Mouse (Mus musculus) kidney, postnatal 0 days (tissue): ENCODE data around the gene Nudt2. TPM values are rescaled to one million over a fixed set of nuclear protein-coding genes. Genes with fewer than 3 reads are reported as not detected.
A peak's percentile ranks its signal among the peaks of the same experiment; 100 is the strongest.

Experiments
- ATAC-seq: fragments of 200-750 bp; cut with Nextera tagmentation; replicated peaks from 2 replicates; pipeline ENCODE4 v1.8.0; 2017; ENCODE audit warnings: low read depth, moderate number of reproducible peaks, moderate TSS enrichment, moderate library complexity; ENCODE audit not compliant: low FRiP score
- DNase-seq: peaks from one replicate; pipeline ENCODE4 v3.0.0-alpha.2; 2016; ENCODE audit warnings: low spot score
- H3K27ac ChIP-seq: fragments of 300-500 bp; sonication (generic); 2 replicates; pipeline ENCODE4 v1.5.1; 2014; ENCODE audit warnings: mild to moderate bottlenecking
- H3K27me3 ChIP-seq: fragments of 300-500 bp; sonication (generic); 2 replicates; pipeline ENCODE4 v1.6.1; 2014; ENCODE audit warnings: low read length, mixed read lengths; ENCODE audit not compliant: insufficient read depth
- H3K36me3 ChIP-seq: fragments of 300-500 bp; sonication (generic); 2 replicates; pipeline ENCODE4 v1.6.1; 2014; ENCODE audit warnings: low read length, mixed read lengths; ENCODE audit not compliant: insufficient read depth
- H3K4me1 ChIP-seq: fragments of 300-500 bp; sonication (generic); replicated peaks from 2 replicates; pipeline ENCODE4 v1.6.1; 2014; ENCODE audit warnings: antibody characterized with exemption, low read length, mixed read lengths; ENCODE audit not compliant: insufficient read depth
- H3K4me2 ChIP-seq: fragments of 300-500 bp; sonication (generic); 2 replicates; pipeline ENCODE4 v1.6.1; 2014; ENCODE audit warnings: mild to moderate bottlenecking, low read length, moderate library complexity, mixed read lengths
- H3K4me3 ChIP-seq: fragments of 300-500 bp; sonication (generic); replicated peaks from 2 replicates; pipeline ENCODE4 v1.5.1; 2014; ENCODE audit warnings: low read depth, low read length
- H3K9ac ChIP-seq: fragments of 300-500 bp; sonication (generic); 2 replicates; pipeline ENCODE4 v1.6.1; 2014; ENCODE audit warnings: low read depth, low read length
- H3K9me3 ChIP-seq: fragments of 300-500 bp; sonication (generic); replicated peaks from 2 replicates; pipeline ENCODE4 v1.6.1; 2016; ENCODE audit warnings: low read length, inconsistent platforms, mixed read lengths
- CTCF ChIP-seq: IDR thresholded peaks from 2 replicates; pipeline ENCODE4 v1.5.1; 2016; ENCODE audit warnings: antibody characterized with exemption, low read depth, mild to moderate bottlenecking, moderate library complexity
- WGBS: fragments of 180-500 bp; shearing (Covaris S2); extraction: QIAGEN DNeasy Blood & Tissue Kit; methylation state at CpG from one replicate; pipeline ENCODE4 v1.1.7; 2014; 5-methylcytosine and 5-hydroxymethylcytosine counted together
- polyA plus RNA-seq: library from polyadenylated mRNA; unstranded; fragments of >200 nt; fragmentation: Nextera tagmentation; extraction: Ambion mirVana; gene quantifications from 2 replicates; pipeline ENCODE4 v1.2.1, GENCODE M21; 2015

Nudt2 gene
- polyA plus RNA-seq, 1 experiment from 2014 or later: 57.2 TPM

- H3K36me3 ChIP-seq: no peaks in the 10 kb centered on the region
- no peaks in the 10 kb centered on the region for H3K9me3 ChIP-seq
- WGBS: 3% methylated on average over 17 of the region's 17 CpGs
- H3K9ac ChIP-seq: peak overlapping the region; percentile 70
- H3K4me2 ChIP-seq: peak overlapping the region; percentile 66
- H3K27ac ChIP-seq: peak overlapping the region; percentile 26; the same call in 1 of the 2 replicates
- ATAC-seq: no peak
- H3K27me3 ChIP-seq: no peaks in the 10 kb centered on the region
- no peak for TF ChIP-seq CTCF
- DNase-seq: no peak
- 0 out of 2 replicates have a peak, but pooled peaks cover 2% of the 10 kb centered on the region for H3K4me1 ChIP-seq
- H3K4me3 ChIP-seq: peak overlapping the region; percentile 60
Observed at GRCm38 (mm10) chr4:41465287-41465665, 325 bp downstream of the Nudt2 start.

DNA sequence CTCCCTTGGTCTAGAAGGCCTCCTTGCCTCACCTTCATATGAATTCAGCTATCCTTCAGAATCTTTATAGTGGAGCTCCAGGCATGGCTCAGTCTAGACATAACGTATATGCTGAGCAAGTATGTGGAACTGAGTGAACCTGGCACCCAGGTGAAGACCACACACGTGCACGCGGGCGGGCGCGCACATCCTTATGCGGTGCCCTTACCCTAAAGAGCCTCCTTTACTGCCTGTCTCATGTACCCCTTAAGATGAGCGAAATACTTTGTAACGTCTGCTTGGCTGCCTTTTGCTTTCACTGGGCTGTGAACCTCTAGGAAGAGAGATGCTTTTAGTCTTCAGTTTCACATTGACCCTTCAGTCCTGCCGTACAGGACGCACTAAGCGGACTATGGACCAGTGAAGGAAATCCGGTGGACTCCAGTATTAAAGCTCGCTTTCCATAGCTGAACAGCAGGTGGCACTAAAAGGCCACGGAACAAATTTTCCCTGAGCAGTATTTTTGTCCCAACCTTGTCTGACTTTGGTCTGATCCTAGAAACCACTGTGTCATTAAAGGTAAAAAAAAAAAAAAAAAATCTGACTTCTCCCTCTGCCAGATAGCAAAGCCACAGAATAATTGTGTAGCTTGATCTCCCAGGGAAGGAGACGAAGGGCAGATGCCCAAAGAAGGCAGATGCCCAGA lies 3.6 kb downstream of the Nudt2 start:
- Histone ChIP-seq H3K27ac (no peak overlapping the region), H3K27me3 (no peaks in the 10 kb centered on the region), H3K9ac (no peak overlapping the region), H3K4me2 (no peak overlapping the region), H3K4me3 (no peak overlapping the region), H3K36me3 (no peaks in the 10 kb centered on the region), H3K4me1 (0 out of 2 replicates have a peak, but pooled peaks cover 2% of the 10 kb centered on the region), H3K9me3 (no peaks in the 10 kb centered on the region)
- peak; percentile 89 for TF ChIP-seq CTCF
- 56% methylated on average over 17 of the region's 17 CpGs for WGBS
- ATAC-seq (no peak), DNase-seq (peak; percentile 83)

- no peak for DNase-seq
- no peaks in the 10 kb centered on the region for H3K9me3 ChIP-seq
Observed at GRCm38 (mm10) chr4:41469199-41469598, 4.2 kb downstream of the Nudt2 start.

GRCm38 (mm10) chr4:41470051-41470683 lies 5.2 kb downstream of the Nudt2 start:
- no peak for DNase-seq
- Histone ChIP-seq H3K27ac (no peak overlapping the region), H3K36me3 (no peaks in the 10 kb centered on the region), H3K9ac (no peak overlapping the region), H3K4me2 (no peak overlapping the region), H3K9me3 (no peaks in the 10 kb centered on the region), H3K4me1 (no peaks in the 10 kb centered on the region), H3K27me3 (no peaks in the 10 kb centered on the region), H3K4me3 (no peak overlapping the region)
- ATAC-seq: no peak
- TF ChIP-seq CTCF: no peak
- WGBS: 67% methylated on average over 7 of the region's 7 CpGs

More at GRCm38 (mm10) chr4:41469199-41469598, 4.2 kb downstream of the Nudt2 start:
- Histone ChIP-seq H3K27me3 (no peaks in the 10 kb centered on the region), H3K9ac (no peak overlapping the region), H3K4me2 (no peak overlapping the region), H3K36me3 (no peaks in the 10 kb centered on the region), H3K4me3 (no peak overlapping the region), H3K27ac (no peak overlapping the region), H3K4me1 (no peaks in the 10 kb centered on the region)
- ATAC-seq: no peak
- TF ChIP-seq CTCF: no peak
- WGBS: 69% methylated on average over 10 of the region's 10 CpGs

- TF ChIP-seq CTCF: no peak
- Histone ChIP-seq H3K4me2 (no peak overlapping the region), H3K4me3 (no peak overlapping the region), H3K9me3 (no peaks in the 10 kb centered on the region), H3K4me1 (no peaks in the 10 kb centered on the region), H3K36me3 (no peaks in the 10 kb centered on the region), H3K9ac (no peak overlapping the region), H3K27ac (no peak overlapping the region), H3K27me3 (no peaks in the 10 kb centered on the region)
- DNase-seq: no peak
- no peak for ATAC-seq
- 57% methylated on average over 5 of the region's 5 CpGs for WGBS
Observed at GRCm38 (mm10) chr4:41470684-41471383, 5.9 kb downstream of the Nudt2 start.

DNA sequence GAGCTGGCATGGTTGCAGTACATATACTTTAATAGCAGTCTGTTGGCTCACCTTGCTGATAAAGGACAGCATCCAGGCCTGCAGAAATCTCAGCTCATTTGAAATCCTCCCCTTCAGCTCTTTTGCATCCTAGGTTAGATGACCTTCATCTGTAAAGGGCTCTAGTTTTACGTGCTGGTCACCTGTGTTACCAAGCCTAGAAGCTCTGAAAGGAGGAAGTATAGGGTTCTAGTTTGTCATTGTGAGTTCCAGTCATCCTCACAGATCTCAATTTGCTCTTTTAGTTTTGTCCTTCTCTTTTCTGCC lies 6.4 kb downstream of the Nudt2 start:
- Histone ChIP-seq H3K9me3 (no peaks in the 10 kb centered on the region), H3K36me3 (no peaks in the 10 kb centered on the region), H3K4me2 (no peak overlapping the region), H3K4me1 (no peaks in the 10 kb centered on the region), H3K4me3 (no peak overlapping the region), H3K27me3 (no peaks in the 10 kb centered on the region), H3K27ac (no peak overlapping the region), H3K9ac (no peak overlapping the region)
- TF ChIP-seq CTCF: no peak
- 81% methylated on average over 1 of the region's 1 CpGs for WGBS
- ATAC-seq: no peak
- no peak for DNase-seq
